Mouse (Mus musculus): ENCODE measurements around the gene Pced1b.

Gene Pced1b

GRCm38 (mm10) chr15:97404483-97404882 lies 157.6 kb downstream of the Pced1b start:
- DNase-seq (ENCODE audit: low spot score) = no peak

GRCm38 (mm10) chr15:97404998-97405397 lies 158.1 kb downstream of the Pced1b start:
- DNase-seq (ENCODE audit: low spot score) = no peak

- no peak for DNase-seq (ENCODE audit: low spot score)
These were observed 159.2 kb downstream of the Pced1b start for GRCm38 (mm10) chr15:97406105-97406504.

- no peak for DNase-seq (ENCODE audit: low spot score)
These were observed 160.9 kb downstream of the Pced1b start for GRCm38 (mm10) chr15:97407496-97408454.

DNA sequence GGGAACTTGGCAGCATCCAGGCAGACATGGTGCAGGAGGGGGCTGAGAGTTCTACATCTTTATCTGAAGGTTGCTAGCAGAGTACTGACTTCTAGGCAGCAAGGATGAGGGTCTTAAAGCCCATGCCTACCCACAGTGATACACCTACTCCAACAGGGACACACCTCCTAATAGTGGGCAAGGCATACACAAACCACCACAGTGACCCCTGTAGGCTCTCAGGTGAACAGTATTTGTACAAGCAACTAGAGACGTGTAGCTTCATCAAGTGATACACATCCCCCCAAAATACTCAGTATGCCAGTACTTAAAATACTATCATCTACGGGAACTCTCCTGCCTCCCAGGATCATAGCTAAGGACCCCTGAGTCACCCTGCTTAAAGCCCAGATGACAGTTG lies 164.2 kb downstream of the Pced1b start:
- no peak for DNase-seq (ENCODE audit: low spot score)

DNA sequence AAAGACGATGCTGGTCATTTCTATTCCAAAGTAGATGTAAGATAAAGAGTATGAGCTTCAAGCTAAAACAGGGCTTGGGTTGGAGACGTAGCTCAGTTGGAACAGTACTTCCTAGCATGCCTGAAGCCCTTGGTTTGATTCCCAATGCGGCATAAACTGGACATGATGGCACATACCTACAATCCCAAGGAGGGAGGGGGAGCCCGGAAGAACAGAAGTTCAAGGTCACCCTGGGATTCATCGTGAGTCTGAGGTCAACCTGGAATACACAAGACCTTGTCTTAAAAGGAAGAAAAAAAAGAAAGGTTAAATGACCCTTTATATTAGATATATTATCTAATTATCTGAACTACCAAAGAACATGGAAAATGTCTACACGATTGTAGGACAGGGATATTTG lies 164.8 kb downstream of the Pced1b start:
- no peak for DNase-seq (ENCODE audit: low spot score)

DNA sequence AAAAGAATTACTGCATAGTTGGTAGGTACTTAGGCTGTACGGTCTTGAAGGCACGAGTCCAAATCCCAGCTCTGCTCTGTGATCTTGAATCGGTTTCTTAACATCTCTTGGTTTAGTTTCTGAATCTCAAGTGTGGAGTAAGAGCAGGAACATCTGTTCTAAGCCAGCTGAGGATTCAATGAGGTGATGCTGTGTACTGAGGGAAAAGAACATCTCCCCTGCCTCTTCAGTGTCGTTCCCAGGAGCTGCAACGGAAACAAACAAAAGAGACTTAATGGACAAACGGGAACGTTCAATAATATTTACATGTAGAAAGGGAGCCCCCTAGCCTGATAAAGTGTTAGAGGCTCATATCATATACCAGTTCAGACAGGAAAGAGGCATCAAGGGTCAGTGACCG lies 165.4 kb downstream of the Pced1b start:
- DNase-seq (ENCODE audit: low spot score) = no peak

- DNase-seq (ENCODE audit: low spot score) = no peak
These were observed 166.0 kb downstream of the Pced1b start for GRCm38 (mm10) chr15:97412861-97413260.

DNA sequence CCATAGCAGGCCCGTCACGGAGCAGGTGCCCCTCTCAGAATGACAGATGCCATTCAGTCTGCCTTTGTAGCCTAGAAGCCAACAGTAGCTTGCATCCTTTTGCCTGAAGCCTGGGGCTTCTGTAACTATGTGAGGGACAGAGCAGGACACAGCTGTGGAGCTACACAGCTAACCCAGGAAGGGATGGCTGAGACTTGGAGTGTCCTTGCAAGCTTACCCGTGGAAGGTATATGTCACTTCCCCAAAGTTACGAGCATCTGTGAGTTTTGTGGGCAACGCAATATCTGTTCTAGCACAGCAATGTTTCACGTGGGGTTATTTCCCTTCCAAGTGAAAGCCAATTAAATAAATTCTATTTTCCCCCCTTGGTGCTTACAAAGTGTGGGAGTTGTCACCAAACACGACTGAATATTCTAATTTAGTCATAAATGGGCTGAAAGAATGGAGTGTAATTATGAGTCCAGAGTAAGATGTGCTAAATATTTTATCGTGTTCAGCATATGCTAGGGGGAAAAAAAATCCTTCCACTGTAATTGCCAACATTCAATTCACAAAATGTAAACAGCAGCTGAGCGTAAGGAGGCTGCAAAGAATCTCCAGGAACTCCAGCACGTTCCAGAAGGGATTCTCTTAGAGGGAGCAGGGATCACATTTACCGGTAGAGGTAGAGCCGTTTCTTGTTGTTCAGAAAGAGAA lies 168.0 kb downstream of the Pced1b start:
- DNase-seq (ENCODE audit: low spot score) = no peak

GRCm38 (mm10) chr15:97415426-97415946 lies 168.6 kb downstream of the Pced1b start:
- DNase-seq (ENCODE audit: low spot score) = no peak

DNA sequence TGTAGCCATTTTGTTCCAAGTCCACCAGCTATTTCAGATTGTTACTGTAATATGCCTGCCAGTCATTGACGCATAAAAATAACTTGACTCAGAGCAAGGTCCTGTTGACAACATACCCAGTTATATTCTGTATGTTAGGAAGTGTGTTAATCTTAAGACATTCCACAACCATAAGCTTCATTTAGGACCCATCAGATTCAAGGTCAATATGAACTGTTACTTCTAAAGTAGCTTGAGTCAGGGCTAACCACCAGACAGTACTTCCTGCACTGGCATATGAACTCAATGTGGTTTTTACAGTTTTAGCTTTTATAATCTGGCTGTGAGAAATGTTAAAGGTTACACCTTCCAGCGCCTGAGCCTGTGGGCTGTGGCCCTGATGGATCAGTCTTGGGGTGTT lies 173.4 kb downstream of the Pced1b start:
- no peak for DNase-seq (ENCODE audit: low spot score)

DNA sequence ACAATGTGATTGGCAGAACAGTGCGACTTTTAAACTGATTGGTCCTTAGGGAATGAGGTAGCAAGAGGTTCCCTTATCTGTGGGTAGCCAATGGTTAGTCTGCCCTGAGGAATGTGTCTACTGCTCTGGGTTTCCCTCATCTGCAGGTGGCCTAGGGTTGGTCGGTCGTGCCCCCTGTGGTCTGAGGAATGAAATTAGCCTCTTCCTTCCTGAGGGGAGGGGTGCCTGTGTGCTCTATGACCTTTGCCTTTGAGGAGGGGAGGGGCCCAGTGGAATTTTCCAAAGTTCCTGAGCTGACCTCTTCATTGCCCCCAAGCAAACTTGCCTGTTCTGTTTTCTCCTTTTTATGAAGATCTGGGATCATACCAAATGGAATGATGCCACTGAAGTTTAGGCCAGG lies 174.6 kb downstream of the Pced1b start:
- DNase-seq (ENCODE audit: low spot score) = no peak

DNA sequence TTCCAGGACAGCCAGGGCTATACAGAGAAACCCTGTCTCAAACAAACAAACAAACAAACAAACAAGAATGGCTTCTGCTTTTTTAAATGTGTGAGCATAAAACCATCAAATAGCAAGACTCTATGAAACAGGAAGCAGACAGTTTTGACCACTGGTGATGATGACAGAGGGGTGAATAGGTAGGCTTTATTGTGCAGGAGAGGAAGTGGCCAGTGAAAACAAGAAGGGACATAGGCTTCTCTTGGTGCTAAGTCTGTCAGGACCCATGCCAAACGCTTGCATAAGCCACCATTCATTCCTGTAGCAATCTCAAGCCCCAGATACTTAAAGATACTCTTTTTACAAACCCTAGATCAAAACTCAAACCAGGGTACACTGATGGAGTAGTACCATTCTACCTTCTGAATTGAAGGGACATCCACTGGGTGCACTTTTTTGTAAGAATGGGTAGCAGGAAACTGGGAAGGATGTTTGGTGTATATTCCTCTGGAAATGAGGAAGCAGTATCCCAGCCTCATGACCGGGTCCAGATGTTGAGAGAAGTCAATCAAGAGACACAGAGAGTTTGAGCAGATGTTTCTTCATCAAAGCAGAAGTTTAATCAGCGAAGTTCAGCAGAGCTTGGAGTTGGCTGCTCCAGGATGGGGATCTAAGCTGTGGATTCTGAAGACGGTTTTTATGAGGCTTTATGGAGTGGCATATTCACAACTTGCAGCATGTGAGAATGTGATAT lies 175.5 kb downstream of the Pced1b start:
- DNase-seq (ENCODE audit: low spot score) = no peak

DNA sequence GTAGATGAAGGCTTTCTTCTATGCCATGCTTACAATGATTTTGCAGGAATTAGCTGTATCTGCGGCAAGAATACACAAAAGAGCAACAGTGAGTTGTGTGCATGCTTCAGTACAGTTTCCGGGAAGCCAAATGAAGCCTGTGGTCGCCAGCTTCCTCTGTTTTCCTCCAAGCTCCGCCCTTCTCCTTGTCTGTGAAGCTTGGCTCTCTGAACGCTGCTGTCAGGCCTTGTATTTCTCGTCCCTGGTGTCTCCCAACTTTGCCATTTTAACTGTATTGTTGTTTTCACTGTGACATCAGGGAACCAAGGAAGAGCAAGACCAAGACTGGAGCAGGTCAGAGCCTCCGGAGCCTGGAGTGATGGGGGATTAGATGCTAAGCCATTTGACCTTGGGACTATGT lies 177.5 kb downstream of the Pced1b start:
- DNase-seq (ENCODE audit: low spot score) = no peak

DNA sequence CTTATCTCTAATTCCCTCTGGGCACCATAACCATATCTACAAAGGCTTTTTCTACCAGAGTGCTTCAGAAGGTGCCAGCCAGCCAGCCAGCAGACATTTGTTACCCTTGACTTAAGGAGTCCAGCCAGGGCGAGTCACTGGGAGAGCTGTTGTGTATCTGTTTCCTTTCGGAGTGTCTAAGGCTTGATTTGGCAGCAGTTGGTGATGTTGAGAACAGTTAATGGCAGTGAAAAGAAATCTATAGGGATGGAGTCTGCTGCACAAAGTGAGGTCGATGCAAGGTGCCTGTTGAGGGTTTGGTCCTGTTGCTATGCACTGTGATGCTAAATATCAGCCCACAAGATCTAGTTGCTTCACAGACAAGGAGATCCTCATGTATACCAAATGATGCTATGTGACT lies 178.1 kb downstream of the Pced1b start:
- no peak for DNase-seq (ENCODE audit: low spot score)

GRCm38 (mm10) chr15:97429201-97429900 lies 182.4 kb downstream of the Pced1b start:
- DNase-seq (ENCODE audit: low spot score) = no peak

DNA sequence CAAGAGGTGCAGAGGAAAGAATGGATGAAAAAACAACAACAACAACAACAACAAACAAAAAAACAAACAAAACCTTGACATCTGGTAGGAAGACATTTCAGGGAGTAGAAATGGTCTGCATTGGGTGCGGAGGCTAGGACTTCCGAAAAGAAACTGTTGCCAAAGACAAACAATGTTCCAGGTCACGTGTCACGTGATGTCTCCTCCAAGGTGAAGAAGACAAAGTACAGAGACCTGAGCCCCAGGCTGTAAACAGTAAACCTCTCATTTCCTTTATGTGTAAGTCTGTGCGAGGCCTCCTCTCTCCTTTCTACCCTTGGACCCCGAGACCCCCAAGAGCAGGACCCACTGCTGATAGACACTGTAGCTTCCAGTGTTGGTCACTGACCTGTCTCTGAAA lies 184.6 kb downstream of the Pced1b start:
- no peak for DNase-seq (ENCODE audit: low spot score)

DNA sequence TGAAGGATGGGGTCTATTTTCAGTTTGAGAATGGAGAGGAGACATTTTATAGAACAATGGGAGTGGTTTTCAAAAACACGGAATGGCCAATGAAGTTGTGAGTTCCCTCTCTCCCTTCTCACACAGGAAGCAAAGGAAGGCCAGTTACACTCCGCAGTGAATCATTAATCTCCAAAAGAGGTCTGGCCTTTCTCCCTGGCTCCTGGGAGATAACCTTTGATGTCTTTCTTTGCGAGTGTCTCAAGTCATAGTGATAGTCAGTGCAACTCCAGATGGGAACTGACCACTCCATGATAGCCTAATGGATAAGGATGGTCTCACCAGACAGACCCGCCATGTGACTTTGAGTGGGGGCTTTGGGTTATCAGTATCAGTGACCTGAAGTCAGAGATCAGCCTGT lies 185.3 kb downstream of the Pced1b start:
- DNase-seq (ENCODE audit: low spot score) = no peak

All from MN1 (cell line).